Mouse (Mus musculus): ENCODE results near the gene Wnt5a.

Gene Wnt5a

DNA sequence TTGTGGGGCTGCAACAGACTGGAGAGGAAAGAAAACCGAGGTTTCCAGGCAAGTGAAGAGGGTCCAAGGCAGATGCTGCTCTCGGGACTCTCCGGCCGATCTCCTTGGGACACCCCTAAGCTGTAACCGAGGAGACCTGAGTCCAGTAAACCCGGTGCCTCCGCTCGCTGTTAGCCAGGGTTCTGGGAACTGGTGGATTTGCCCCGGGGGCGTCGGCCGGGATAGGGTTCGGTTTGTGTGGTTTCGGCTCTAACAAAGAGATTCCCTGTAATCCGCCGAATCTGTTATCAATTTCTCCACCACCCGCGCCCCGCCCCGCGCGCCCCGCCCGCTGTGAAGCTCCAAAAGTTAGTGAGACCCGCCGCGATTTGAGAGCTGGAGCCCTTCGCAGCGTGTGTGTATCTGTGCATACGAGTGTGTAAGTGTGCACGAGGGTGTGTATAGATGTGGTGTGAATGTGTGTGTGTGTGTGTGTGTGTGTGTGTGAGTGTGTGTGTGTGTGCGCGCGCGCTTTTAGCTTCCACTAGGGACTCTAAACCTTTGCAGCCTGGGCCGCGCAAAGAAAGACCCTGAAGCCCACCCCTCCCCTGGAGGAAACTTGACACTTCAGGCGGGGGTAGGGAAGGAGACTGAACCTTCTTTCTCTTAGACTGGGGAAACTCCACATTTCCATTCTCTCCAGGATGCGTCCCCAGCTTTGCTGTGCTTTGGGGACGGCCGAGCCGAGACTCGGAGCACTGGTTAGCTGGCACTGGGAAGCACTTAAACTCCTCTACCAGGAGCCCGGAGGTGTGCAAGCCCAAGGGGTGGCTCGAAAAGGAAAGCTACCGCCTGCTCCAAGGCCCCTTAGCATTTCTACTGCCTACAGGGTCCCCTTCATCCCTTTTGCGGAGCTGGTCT lies 5.1 kb downstream of the Wnt5a start:
- DNase-seq (ENCODE audit: low read depth) = no peak

DNA sequence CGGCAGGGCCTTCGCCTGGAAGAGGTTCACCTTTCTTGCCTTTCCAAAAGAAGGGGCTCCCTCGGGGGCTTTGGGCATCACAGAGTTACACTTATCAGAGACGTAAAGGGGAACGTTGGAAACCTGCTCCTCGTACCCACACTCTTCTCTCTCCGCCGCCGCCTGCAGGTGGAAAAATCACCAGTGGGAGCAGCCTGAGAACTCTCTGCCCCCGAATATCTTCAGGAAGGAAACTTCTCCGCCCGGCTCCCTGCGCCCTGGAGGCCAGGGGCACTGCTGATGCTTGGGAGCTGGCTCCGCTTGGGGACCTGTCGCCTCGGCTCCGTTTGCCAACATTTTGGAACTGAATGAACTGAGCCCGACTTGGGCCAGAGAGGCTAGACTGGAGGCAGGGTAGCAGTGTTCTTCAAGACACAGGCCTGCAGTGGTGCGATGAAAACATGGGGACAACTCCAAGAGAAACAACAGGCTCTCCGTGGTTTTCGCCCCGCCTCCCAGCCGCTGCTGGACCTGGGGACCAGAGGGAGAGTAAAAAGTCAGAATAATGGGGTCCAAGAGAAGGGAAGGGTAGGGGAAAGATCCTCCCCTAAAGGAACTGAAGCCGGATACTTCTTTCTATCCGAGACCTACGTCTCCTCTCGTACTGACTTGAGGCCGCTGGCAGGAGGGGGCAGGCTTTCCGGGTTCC lies 5.9 kb downstream of the Wnt5a start:
- DNase-seq (ENCODE audit: low read depth) = no peak

DNA sequence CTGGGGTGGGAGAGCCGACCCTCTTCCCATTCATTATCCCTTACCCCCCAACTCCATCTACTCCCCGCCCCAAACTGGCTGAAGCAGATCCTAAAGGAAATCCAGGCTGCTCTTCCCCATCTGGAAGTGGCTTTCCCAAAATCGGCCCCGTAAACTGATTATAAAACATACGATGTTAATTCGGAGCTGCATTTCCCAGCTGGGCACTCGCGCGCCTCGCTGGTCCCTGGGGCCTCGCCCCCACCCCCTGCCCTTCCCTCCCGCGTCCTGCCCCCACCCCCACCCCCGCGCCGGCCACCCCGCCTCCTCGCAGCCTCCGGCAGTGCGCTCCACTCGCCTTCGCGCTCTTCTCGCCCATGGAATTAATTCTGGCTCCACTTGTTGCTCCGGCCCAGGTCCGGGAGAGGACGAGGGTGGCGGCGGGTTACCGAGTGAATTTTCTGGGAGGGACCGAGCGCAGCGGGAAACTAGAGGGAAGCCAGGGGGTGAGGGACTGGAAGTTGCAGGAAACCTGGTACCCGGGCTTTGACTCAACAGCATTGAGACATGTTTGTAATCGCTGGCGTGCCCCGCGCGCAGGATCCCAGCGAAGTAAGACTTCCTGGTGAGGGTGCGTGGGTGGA lies 6.6 kb downstream of the Wnt5a start:
- DNase-seq (ENCODE audit: low read depth) = no peak

DNA sequence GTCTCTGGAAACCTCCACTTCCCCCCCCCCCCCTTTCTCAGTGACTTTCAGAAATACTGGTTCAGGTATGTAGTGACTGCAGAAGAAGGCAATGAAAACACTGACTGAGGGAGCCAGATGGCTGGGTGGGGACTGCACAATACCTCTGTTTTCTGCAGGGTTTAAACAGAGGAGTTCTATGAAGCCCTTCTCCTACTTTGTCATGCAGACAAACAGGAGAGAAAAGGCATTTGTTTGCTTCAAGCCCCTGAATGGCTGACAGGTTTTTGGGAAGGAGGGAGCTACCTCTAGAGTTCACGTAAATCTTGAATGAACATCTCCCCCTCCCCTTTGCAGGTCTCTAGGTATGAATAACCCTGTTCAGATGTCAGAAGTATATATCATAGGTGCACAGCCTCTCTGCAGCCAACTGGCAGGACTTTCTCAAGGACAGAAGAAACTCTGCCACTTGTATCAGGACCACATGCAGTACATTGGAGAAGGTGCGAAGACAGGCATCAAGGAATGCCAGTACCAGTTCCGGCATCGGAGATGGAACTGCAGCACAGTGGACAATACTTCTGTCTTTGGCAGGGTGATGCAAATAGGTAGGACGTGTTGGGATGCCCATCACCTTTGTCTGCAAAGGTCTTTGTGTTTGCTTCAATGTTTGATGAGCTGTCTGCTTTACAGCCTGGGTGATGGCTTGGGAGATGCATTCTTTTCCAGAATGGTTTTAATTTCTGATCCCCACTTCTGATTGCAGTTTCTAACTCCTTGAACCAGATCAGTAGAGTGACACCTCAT lies 8.4 kb downstream of the Wnt5a start:
- DNase-seq (ENCODE audit: low read depth) = no peak

DNA sequence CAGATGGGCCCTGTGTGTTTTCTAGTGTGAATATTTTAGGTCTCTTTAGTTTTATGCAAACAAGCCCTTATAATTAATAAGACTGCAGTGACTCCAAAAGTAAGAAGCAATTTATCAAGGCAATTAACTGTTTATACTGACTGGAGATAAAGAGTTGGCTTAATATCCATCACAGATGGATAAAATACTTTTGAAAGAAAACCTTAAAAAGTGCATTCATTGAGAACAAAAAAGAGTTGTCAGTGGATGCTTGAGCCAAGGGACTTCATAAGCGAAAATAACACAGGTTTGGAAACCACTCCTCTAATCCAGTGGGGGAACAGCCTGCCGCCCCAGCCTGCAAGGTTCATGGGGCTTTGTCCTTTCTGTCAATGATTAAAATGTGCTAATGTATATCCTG lies 9.6 kb downstream of the Wnt5a start:
- no peak for DNase-seq (ENCODE audit: low read depth)

DNA sequence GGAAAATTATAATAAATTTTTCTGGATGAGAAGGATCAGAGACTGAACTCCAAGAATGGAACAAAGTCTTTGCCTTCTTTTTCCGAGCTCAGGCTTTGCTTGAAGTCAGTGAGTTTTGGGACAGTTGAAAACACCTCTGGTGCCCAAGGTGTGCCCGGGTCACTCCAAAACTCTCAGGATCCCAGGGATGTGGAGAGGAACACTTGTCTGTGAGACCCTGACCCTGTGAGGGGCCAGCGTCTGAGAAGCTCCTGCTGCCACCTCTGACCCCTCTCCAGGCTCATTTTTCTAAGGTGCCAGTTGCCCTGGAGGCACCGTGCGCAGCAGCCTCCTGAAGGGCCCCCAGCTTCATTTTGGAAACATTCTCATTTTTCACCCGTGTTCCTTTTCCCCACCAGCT lies 10.8 kb downstream of the Wnt5a start:
- no peak for DNase-seq (ENCODE audit: low read depth)

DNA sequence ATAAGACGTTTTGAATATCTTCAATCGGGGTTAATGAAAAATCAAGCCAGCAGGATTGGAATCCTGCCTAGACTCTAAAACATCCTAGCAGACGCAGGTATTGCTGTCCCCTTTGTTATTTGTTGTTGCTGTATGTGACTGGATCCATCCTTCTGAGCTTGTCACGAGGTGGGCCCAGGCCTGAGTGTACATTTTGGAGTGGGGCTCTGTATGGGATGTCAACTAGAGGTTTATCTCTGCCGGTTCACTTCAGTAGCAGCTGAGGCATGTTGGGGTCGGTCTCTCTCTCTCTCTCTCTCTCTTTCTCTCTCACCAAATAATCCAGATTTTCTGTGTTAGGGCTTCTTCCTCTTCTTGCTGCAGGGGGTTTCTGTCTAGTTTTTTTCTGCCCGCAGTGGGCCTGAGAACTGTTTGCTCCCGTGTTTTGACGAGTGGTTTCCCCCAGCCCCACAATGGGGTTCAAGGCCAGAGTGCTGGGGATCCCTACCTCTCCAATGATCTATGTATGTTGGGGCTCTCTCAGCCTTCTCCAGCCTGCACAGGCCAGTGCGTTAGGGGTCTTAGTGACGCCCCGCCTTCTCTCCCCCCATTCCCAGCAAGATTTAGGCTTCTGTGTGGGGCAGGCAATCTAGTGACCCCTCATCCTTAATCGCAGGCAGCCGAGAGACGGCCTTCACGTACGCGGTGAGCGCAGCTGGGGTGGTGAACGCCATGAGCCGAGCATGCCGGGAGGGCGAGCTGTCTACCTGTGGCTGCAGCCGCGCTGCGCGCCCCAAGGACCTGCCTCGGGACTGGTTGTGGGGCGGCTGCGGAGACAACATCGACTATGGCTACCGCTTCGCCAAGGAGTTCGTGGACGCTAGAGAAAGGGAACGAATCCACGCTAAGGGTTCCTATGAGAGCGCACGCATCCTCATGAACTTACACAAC lies 13.3 kb downstream of the Wnt5a start:
- DNase-seq (ENCODE audit: low read depth) = no peak

DNA sequence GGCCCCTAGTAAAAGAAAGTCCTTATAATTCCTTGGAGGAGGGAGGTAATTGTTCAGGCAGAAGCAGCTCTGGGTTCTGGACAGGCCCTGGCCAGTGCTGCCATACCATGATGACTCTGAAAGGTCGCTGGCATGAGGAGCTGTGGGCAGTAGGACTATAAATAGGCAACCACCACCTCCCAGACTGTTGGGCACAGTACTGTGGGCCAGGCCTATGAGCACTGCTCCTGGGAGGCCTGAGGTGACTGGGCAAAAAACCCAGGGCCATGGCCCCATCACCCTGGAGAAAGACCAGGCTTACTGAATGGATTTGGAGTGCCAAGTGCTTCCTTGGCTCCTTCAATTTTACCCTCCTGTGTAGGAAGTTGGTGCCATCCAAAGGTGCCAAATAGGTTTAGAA lies 16.6 kb downstream of the Wnt5a start:
- DNase-seq (ENCODE audit: low read depth) = no peak

DNA sequence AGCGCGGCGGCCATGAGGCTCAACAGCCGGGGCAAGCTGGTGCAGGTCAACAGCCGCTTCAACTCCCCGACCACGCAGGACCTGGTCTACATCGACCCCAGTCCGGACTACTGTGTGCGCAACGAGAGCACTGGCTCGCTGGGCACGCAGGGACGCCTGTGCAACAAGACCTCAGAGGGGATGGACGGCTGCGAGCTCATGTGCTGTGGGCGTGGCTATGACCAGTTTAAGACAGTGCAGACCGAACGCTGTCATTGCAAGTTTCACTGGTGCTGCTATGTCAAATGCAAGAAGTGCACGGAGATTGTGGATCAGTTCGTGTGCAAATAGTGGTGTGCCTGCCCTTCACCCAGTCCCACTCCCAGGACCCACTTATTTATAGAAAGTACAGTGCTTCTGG lies 18.1 kb downstream of the Wnt5a start:
- no peak for DNase-seq (ENCODE audit: low read depth)

DNA sequence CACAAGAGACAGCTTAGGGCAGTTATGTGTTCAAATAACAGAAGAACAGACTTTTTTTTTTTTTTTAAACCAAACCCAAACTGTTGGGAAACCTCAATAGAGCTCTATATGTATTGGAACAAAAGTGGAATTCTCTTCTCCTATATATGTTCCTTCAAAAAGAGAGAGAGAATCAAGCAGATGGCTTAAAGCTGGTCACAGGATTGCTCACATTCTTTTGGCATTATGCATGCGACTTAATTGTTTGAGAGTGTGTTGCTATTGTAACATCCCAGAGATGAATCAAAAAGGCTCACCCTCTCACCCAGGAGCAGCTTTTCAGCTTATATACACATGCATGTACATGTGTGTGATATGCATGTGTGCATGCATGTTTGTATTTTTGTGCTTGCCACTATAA lies 21.0 kb downstream of the Wnt5a start:
- no peak for DNase-seq (ENCODE audit: low read depth)

DNA sequence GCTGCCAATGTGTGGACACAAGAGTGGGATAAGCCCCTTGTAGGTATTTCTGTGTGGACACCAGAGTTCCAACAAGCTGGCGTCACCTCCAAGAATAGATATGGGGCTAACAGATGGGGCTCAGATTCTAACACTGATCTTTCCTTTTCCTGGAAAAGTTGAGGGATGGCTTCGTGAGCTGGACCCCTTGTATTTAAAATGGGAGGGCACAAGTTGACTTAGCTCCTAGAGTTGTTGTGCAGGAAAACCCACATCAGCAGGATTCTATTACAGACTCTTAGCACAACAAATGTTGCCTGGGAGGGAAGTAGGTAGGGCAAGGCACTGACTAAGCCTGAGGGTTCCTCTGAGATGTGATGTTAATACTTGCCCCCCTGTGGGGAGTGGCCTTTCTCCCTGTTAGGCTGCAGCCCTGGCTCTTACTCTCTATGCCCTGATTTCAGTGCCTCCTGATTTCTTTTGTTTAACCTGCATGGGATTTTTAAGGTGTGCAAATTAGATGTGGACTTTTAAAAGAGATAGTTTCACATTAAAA lies 23.7 kb downstream of the Wnt5a start:
- no peak for DNase-seq (ENCODE audit: low read depth)

DNA sequence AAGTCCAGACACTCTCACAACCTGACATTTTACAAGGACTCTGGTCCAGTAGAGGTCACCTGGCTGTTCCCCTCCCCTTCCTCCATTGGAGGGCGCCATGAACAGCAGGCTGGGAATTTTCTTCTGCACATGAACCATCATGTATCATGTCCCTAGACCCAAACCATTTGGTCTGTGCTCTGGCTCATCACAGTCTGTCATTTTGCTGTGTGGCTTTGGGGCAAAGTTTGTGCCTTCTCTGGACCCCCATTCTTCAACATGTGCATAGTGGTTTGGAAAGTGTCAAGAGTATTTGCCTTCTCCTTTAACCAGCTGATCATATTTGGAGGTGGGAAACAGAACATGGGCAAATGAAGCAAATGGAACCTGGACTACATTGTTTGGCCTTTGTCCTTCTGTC lies 27.0 kb downstream of the Wnt5a start:
- no peak for DNase-seq (ENCODE audit: low read depth)

DNA sequence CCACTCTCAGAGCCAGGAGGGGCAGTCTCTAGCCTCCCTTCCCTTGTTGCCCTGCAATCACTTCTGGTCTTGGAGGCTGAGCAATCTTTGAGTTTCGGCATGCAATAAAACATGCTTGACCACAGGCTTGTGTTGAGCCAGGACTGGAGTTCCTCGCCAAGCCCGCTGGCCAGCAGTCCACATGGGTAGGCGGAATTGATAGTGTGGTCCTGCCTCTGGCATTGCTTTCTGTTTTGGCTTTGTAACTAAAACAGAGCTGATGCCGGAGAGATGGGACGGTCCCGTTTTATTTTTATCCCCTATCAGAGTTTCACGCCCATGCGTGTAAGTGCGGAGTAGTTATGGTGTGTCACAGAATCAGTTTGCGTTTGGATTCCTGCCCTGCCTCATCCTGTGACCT lies 28.4 kb downstream of the Wnt5a start:
- DNase-seq (ENCODE audit: low read depth) = no peak

DNA sequence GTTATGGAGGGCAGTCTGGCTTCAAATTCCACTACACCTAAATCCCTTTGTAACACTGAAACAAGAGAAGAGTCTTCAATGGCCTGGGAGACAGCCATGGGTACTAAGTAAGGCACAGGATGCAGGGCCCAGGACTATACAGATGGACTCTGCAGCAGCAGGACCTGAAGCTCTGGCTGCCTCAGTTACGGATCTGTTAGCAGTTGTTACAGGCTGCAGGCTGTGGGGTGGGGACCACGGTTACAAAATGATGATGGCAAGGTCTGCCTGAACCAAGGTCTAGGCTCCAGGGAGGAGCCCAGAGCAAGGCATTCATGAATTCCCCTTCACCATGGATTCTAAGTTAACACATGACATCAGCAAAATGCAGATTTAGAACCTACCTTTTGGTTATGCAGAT lies 29.3 kb downstream of the Wnt5a start:
- no peak for DNase-seq (ENCODE audit: low read depth)

DNA sequence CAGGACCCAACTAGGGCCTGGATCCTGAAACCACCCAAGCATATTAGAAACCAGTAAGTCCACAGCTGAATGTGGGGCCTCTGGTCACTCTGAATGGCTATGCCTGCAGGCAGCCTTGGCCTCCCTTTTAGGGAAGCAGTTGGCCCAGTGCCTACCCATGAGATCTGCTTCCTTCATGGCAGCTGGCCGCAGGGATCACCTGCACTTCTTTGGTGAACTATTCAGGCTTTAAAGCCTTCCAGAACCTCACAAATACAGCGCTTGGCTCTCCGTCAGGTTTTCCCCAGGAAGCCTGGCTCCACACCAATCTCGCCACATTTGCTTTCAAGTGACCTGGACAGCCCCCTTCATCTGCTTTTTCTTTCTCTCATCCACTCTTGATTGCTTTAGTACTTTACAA lies 31.3 kb downstream of the Wnt5a start:
- no peak for DNase-seq (ENCODE audit: low read depth)

DNA sequence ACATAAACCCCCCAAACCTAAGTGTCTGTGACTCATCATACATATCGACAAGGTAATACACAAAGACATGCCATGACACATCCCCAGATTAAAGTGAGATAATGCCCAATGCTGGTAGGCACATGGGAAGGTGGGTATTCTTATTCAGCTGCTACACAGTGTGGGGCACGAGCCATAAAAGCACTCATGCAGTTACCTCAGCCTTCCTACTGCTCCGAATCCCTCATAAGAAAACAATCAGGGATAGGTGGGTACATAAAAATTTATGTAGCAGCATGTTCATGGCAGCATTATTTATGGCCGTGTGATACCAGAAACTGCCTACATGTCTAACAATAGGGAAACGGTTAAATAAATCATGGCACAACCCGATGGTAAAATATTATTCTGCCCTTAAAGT lies 35.0 kb downstream of the Wnt5a start:
- DNase-seq (ENCODE audit: low read depth) = no peak

DNA sequence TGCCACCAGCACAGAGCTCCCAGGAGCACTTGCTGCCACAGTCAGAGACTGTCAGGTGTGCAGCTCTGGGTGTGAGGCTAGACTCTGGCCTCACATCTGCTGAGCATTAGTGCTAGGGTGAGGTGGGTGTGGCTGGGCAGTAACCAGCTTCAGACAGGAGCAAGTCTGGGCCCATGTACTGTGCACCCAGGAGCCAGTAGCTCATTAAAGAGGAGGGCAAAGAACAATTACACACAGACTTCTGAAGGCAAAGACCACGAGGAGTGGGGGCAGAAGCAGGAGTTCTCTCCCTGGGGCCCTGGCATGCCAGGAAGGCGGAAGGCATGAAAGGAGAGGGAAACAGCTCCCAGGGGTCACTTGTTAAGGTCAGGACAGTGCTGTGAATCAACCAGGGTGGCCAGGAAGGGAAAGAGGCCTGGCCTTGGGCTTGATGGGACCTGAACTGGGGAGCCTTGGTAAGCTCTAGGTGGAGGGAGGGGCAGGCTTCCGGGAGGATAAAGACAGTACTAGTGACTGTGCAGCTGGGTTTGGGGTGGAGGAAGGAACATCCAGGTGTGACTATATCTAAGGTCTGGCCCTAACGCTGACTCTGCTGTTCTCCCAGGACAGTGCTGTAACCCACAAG lies 37.7 kb downstream of the Wnt5a start:
- no peak for DNase-seq (ENCODE audit: low read depth)

DNA sequence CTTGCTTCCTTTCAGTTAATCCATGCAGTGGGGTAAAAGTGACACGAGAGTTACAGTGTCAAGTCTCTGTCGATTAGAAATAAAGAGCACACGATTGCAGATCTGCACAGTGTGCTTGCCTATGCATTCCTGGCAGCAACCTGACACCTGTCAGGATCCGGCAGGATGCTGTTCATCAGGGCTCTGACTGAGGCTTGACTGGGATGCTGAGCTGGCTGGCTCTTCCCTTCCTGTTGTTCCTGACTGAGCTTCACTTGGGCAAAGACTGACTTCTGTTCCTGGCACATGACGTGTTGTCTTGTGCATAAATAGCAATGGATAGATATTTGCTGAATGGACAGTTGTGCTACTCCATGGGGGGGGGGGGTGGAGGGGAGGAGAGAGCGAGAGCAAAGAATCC lies 57.3 kb downstream of the Wnt5a start:
- no peak for DNase-seq (ENCODE audit: low read depth)
